Mouse (Mus musculus) hematopoietic stem cell, adult 5-6 weeks (primary cell): ENCODE data around the gene Lrrc74a. TPM values are rescaled to one million over a fixed set of nuclear protein-coding genes. Genes with fewer than 3 reads are reported as not detected.

Source experiments
- ATAC-seq, 2 experiments: fragments of 125-278 bp in 1 of 2; replicated peaks in 1 of 2; 2 replicates each; pipeline ENCODE4 v1.8.0; 2016 to 2017; ENCODE audit warnings: inconsistent platforms in 2 of 2, mild to moderate bottlenecking in 2 of 2, moderate number of reproducible peaks in 2 of 2, low read depth in 1 of 2, moderate TSS enrichment in 1 of 2; ENCODE audit not compliant: low FRiP score in 2 of 2, poor library complexity in 2 of 2, severe bottlenecking in 2 of 2, insufficient read depth in 1 of 2, low TSS enrichment in 1 of 2
- total RNA-seq: library from RNA; stranded (forward); fragments of 172-1452, 232-1000 nt; gene quantifications from 2 replicates; pipeline ENCODE4 v1.2.3, GENCODE M21; 2017

Lrrc74a gene
- total RNA-seq, 1 experiment from 2014 or later, result not detected

GRCm38 (mm10) chr12:86705843-86706242 is 28.3 kb upstream of the Lrrc74a start:
- ATAC-seq, result no peak

- ATAC-seq, result peak; percentile 93 to 96
Observed at GRCm38 (mm10) chr12:86714026-86714425, 20.1 kb upstream of the Lrrc74a start.

GRCm38 (mm10) chr12:86715401-86715800 is 18.8 kb upstream of the Lrrc74a start:
- no peak for ATAC-seq

GRCm38 (mm10) chr12:86716962-86717361 is 17.2 kb upstream of the Lrrc74a start:
- no peak for ATAC-seq

- ATAC-seq, result no peak
Observed at GRCm38 (mm10) chr12:86719961-86720639, 14.1 kb upstream of the Lrrc74a start.

GRCm38 (mm10) chr12:86721453-86721852 is 12.7 kb upstream of the Lrrc74a start:
- ATAC-seq, result no peak

- ATAC-seq, result no peak
Observed at GRCm38 (mm10) chr12:86724300-86724699, 9.9 kb upstream of the Lrrc74a start.

GRCm38 (mm10) chr12:86725706-86726105 is 8.5 kb upstream of the Lrrc74a start:
- ATAC-seq, result peak in 1 of 2 experiments; percentile 43; a peak in 1 of 4 replicates

GRCm38 (mm10) chr12:86726120-86726640 is 8.0 kb upstream of the Lrrc74a start, which contains the start of gene Angel1:
Angel1 (minus strand) TSS chr12:86726460.
- ATAC-seq, result peak; percentile 97 to 99

- no peak for ATAC-seq
Observed at GRCm38 (mm10) chr12:86761036-86761435, 26.9 kb downstream of the Lrrc74a start.

- ATAC-seq, result no peak
Observed at GRCm38 (mm10) chr12:86764060-86764459, 29.9 kb downstream of the Lrrc74a start.

- ATAC-seq, result no peak
Observed at GRCm38 (mm10) chr12:86766467-86766866, 32.3 kb downstream of the Lrrc74a start.

GRCm38 (mm10) chr12:86767868-86768631 is 33.9 kb downstream of the Lrrc74a start:
- peak; percentile 31 to 55; a peak in 2 of 4 replicates for ATAC-seq

GRCm38 (mm10) chr12:86768986-86769580 is 34.9 kb downstream of the Lrrc74a start:
- ATAC-seq, result peak; percentile 68 to 69

- ATAC-seq, result no peak
Observed at GRCm38 (mm10) chr12:86769819-86770218, 35.6 kb downstream of the Lrrc74a start.

GRCm38 (mm10) chr12:86770261-86770670 is 36.1 kb downstream of the Lrrc74a start:
- no peak for ATAC-seq

- no peak for ATAC-seq
Observed at GRCm38 (mm10) chr12:86770927-86771326, 36.8 kb downstream of the Lrrc74a start.
